Mouse (Mus musculus): Measurements from ENCODE around the gene Vmn1r180.

DNA sequence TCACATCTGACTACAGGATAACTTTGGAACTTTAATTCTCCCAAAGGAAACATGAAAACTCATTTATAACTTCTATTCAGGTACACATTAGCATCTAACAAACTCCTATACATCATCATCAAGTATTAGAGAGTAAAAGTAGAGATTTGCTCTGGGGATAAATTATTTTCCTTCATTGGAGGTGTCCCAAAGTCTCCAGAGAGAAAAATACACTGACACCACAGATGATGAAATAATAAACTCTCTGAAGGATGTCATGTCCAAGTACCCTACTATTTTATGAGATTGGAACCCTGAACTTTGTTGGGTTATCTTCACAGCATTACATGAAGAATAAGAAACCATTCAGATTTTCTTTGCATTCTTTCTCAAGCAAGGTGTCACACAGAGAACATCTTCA is at the start of gene Vmn1r180:
- TF ChIP-seq POLR2A (IDR thresholded peaks at IDR 0.05; ENCODE audit: extremely low read depth, insufficient read depth, low read length) (no peak), CTCF (IDR thresholded peaks at IDR 0.05; ENCODE audit: extremely low read depth, insufficient read depth, low read length) (no peak)
